Mouse (Mus musculus) layer of hippocampus, adult 8-10 months (tissue): ENCODE measurements around the gene Gabra1. TPM values are rescaled to one million over a fixed set of nuclear protein-coding genes. Genes with fewer than 3 reads are reported as not detected.

ENCODE experiments used
- DNase-seq, 2 experiments: peaks; one replicate each; pipeline ENCODE4 v3.0.0; 2022; ENCODE audit warnings: low spot score in 2 of 2
- total RNA-seq, 4 experiments: library from RNA; stranded (reverse); gene quantifications; 2 replicates each; pipeline ENCODE4 v1.2.4; 2022

The Gabra1 gene
- 100 to 1,000 TPM; 395 to 458 (median 428) TPM for total RNA-seq

GRCm38 (mm10) chr11:42182825-42183152 is at the start of gene Gabra1:
Gabra1 (minus strand) TSS chr11:42182930.
- DNase-seq: peak; percentile 12 to 36

GRCm38 (mm10) chr11:42181973-42182824 is 531 bp downstream of the Gabra1 start:
- DNase-seq: peak; percentile 34 to 60

GRCm38 (mm10) chr11:42181426-42181825 is 1.3 kb downstream of the Gabra1 start:
- DNase-seq: peak in 1 of 2 experiments; percentile 19

GRCm38 (mm10) chr11:42179535-42179934 is 3.2 kb downstream of the Gabra1 start:
- DNase-seq: no peak

GRCm38 (mm10) chr11:42178296-42178695 is 4.4 kb downstream of the Gabra1 start:
- no peak for DNase-seq

GRCm38 (mm10) chr11:42151396-42151795 is 31.3 kb downstream of the Gabra1 start:
- DNase-seq: no peak

GRCm38 (mm10) chr11:42116931-42117330 is 65.8 kb downstream of the Gabra1 start:
- no peak for DNase-seq

GRCm38 (mm10) chr11:42110051-42110450 is 72.7 kb downstream of the Gabra1 start:
- no peak for DNase-seq

GRCm38 (mm10) chr11:42109627-42110026 is 73.1 kb downstream of the Gabra1 start:
- DNase-seq: no peak

- DNase-seq: no peak
Measured at GRCm38 (mm10) chr11:42095556-42095955, 87.2 kb downstream of the Gabra1 start.

Other genes with a start within 250 kb of the Gabra1 start
- 100 to 1,000 TPM; 144 to 178 (median 158) TPM for gene Gabrg2, start 182.1 kb downstream of the Gabra1 start, total RNA-seq
- under 1 TPM in 1 of 4 experiments, not detected in 3; 0.14 TPM for gene Gabra6, start 138.1 kb upstream of the Gabra1 start, total RNA-seq
- gene Gabrb2, start 236.8 kb upstream of the Gabra1 start, total RNA-seq: 100 to 1,000 TPM; 137 to 162 (median 148) TPM